Mouse (Mus musculus) central nervous system, embryonic 18 days (tissue): ENCODE data around the gene Abca15. TPM values are rescaled to one million over a fixed set of nuclear protein-coding genes. Genes with fewer than 3 reads are reported as not detected.

ENCODE experiments used
- polyA plus RNA-seq: library from polyadenylated mRNA; depleted of rRNA; stranded (reverse); fragments of >200 nt; gene quantifications from 2 replicates; pipeline ENCODE4 v1.2.3, GENCODE M21; 2012; rRNA removed

The Abca15 gene
- polyA plus RNA-seq = not detected in 2 replicates

DNA sequence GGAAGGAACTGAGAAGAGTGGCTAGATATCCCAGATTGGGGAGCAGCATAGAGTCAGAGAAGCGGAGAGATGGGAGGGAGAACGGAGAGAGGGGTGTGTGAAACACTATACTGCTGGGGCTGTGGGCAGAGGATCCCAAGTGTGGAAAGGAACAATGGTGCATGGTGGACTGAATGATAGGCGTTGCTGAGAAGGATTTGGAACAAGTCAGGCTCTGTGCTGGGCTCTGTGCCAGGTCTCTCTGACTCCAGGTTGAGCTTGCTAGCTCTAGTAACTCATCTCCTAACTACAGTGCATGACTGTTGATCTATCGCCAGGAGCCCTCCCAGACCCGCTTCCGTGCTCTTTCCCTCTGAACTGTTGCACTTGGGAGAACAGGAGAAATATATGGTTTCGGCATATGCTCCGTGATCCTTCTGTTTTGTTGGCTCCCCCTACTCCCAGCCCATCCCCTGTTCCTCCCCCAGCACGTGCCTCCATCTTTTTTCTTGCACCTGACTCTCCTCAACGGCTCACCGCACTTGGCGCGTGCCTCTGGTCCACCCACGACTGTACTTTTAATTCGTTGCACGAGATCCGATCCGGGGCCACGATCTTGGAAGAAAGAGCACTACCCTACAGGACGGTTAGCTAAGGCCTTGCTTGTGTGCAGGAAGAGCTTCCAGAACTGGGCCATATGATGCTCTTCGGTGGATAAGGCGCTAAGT lies at the start of gene Abca15:
Gene Abca15, plus strand, starts transcription at position 584 of the 707 bp plus-strand sequence.

DNA sequence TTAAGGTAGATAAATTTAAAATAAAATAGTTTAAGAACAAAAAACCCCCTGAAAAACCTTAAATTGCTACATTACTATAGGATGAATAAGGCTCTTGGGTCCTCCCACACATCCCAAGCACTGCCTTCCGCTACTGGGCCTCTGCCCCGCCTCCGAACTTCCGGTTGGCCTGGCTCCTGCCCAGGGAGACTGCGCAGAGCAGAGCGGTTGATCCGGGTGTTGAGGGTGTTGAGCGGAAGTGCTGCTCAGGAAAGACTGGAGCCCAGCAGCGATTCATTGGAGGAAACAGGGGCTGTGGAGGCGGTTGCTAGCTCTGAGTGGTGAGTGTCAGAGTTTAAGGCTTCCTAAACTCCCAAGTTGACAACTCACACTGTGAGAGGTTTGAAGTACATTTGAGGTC lies 81.0 kb downstream of the Abca15 start, which contains the start of gene Abca16:
Gene Abca16, plus strand, starts transcription at position 201 of the 400 bp plus-strand sequence.

Other genes starting within 250 kb of the Abca15 start
- gene Dnah3, start 233.4 kb upstream of the Abca15 start, polyA plus RNA-seq = 0.10 and 0.27 TPM in 2 replicates
- gene Tmem159, start 226.3 kb upstream of the Abca15 start, polyA plus RNA-seq = 7.0 and 7.6 TPM in 2 replicates
- 0.19 and 0.21 TPM in 2 replicates for gene Zp2, start 183.4 kb upstream of the Abca15 start, polyA plus RNA-seq
- gene Anks4b, start 154.8 kb upstream of the Abca15 start, polyA plus RNA-seq = 0.01 and 0.04 TPM in 2 replicates
- 66.0 and 84.8 TPM in 2 replicates for gene Crym, start 126.6 kb upstream of the Abca15 start, polyA plus RNA-seq
- not detected in 2 replicates for gene Abca14, start 124.7 kb upstream of the Abca15 start, polyA plus RNA-seq
- gene Abca16, start 81.0 kb downstream of the Abca15 start, polyA plus RNA-seq = not detected in 2 replicates